Mouse (Mus musculus) G1E (cell line): ENCODE data around the gene Slc26a9.

ENCODE experiments used
- CTCF ChIP-seq: IDR thresholded peaks from 2 replicates; pipeline ENCODE4 v1.5.1; 2012; ENCODE audit warnings: low read depth, low read length, inconsistent platforms, mixed read lengths
- GATA1 ChIP-seq: IDR thresholded peaks from 2 replicates; pipeline ENCODE4 v1.6.1; 2012; ENCODE audit warnings: borderline replicate concordance, low read length, inconsistent platforms, mixed read lengths
- POLR2AphosphoS5 ChIP-seq: IDR thresholded peaks from 2 replicates; pipeline ENCODE4 v1.6.1; 2012; ENCODE audit warnings: low read depth, low read length, inconsistent platforms; ENCODE audit not compliant: insufficient replicate concordance
- TAL1 ChIP-seq: conservative IDR thresholded peaks from 2 replicates; pipeline ENCODE4 v1.6.1; 2012; ENCODE audit warnings: low read depth, low read length, inconsistent platforms, mixed read lengths

DNA sequence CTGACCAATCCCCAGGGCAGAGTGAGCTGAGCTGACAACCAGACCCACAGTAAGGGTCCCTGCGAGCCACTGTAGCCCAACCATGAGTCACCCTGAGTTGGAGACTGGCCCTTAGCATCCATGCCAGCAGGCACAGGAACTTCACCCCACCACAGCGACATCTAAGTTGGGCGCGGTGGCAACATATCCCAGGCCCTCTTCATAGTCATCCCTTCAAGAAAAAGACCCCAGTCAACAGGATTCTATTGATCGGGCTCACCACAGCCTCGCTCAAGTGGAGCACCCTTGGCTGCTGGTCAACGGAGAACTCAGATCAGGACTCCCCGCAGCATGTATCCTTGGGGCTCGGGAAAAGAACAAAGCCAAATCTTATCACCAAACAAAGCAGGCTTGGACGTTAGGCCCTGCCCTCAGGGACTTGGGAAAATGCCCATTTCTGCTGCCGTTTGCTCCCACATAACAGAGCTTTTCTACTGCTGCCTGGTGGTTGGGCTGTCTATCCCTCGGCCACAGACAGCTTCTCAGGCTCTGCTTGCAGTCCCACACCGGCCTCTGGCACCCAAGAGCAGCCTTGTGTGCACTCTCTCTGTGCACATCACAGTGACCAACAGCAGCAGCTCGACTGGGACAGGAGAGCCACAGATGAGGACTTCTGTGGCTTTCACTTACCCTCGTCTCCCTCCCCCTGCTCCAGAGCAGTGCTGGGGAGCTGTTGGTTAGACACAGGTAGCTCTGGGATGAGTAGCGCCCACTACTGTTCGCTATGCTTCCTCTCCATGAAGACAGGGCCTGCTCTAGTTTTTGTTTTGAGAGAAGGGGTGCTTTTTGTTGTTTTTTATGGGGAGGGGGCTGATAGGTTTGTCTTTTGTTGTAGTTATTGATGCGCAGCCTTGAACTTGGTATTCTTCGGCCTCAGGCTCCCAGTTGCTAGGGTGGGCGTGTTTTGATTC lies 29.2 kb upstream of the Slc26a9 start:
- TF ChIP-seq CTCF (no peak), GATA1 (no peak), TAL1 (no peak), POLR2AphosphoS5 (no peak)
